Mouse (Mus musculus) MEL (cell line): ENCODE results near the gene Ncapd2.

Source experiments
- CTCF ChIP-seq, 3 experiments: IDR thresholded peaks in 2 of 3; conservative IDR thresholded peaks in 1 of 3; 2 replicates each; pipeline ENCODE4 v1.5.1; 2011 to 2012; ENCODE audit warnings: low read length in 3 of 3, low read depth in 2 of 3, mild to moderate bottlenecking in 2 of 3, improper control_type of control experiment in 1 of 3, inconsistent platforms in 1 of 3, mixed read lengths in 1 of 3, moderate library complexity in 1 of 3; ENCODE audit not compliant: control insufficient read depth in 1 of 3, insufficient read depth in 1 of 3, poor library complexity in 1 of 3, severe bottlenecking in 1 of 3
- GATA1 ChIP-seq: IDR thresholded peaks from 2 replicates; pipeline ENCODE4 v1.6.1; 2011; ENCODE audit warnings: low read depth, low read length, improper control_type of control experiment
- MAX ChIP-seq: IDR thresholded peaks from 2 replicates; pipeline ENCODE4 v1.6.1; 2011; ENCODE audit warnings: low read length, improper control_type of control experiment
- MAZ ChIP-seq: IDR thresholded peaks from 2 replicates; pipeline ENCODE4 v1.6.1; 2012; ENCODE audit warnings: low read depth, mild to moderate bottlenecking, inconsistent platforms, low read length, improper control_type of control experiment
- MXI1 ChIP-seq: IDR thresholded peaks from 2 replicates; pipeline ENCODE4 v1.6.1; 2011; ENCODE audit warnings: mild to moderate bottlenecking, low read depth, low read length, improper control_type of control experiment
- MYC ChIP-seq: IDR thresholded peaks from 2 replicates; pipeline ENCODE4 v1.6.1; 2011; ENCODE audit warnings: low read depth, mild to moderate bottlenecking, low read length, improper control_type of control experiment, moderate library complexity
- POLR2A ChIP-seq, 2 experiments: IDR thresholded peaks; 2 replicates each; pipeline ENCODE4 v1.6.1; 2011 to 2012; ENCODE audit warnings: low read length in 2 of 2, mild to moderate bottlenecking in 2 of 2, control low read depth in 1 of 2, improper control_type of control experiment in 1 of 2, low read depth in 1 of 2, moderate library complexity in 1 of 2; ENCODE audit not compliant: control insufficient read depth in 1 of 2, insufficient read depth in 1 of 2, poor library complexity in 1 of 2
- POLR2AphosphoS2 ChIP-seq: IDR thresholded peaks from 2 replicates; pipeline ENCODE4 v1.6.1; 2011; ENCODE audit warnings: low read length, improper control_type of control experiment
- SIN3A ChIP-seq: IDR thresholded peaks from 2 replicates; pipeline ENCODE4 v1.6.1; 2012; ENCODE audit warnings: low read length, improper control_type of control experiment, inconsistent platforms
- TBP ChIP-seq: IDR thresholded peaks from 2 replicates; pipeline ENCODE4 v1.8.0; 2011; ENCODE audit warnings: low read depth, low read length, improper control_type of control experiment

GRCm38 (mm10) chr6:125192841-125193240 lies 1.3 kb upstream of the Ncapd2 start:
- no peak for TF ChIP-seq MAZ
- no peak for TF ChIP-seq MXI1
- TF ChIP-seq CTCF (IDR thresholded peaks at IDR 0.05 in 2 of 3, conservative IDR thresholded peaks at IDR 0.05 in 1 of 3; ENCODE audit: control insufficient read depth in 1 of 3, insufficient read depth in 1 of 3, low read depth in 2 of 3, low read length in 3 of 3, poor library complexity in 1 of 3, severe bottlenecking in 1 of 3) = no peak
- TF ChIP-seq POLR2A (IDR thresholded peaks at IDR 0.05; ENCODE audit: control insufficient read depth in 1 of 2, insufficient read depth in 1 of 2, low read depth in 1 of 2, low read length in 2 of 2, poor library complexity in 1 of 2) = no peak
- no peak for TF ChIP-seq MAX
- no peak for TF ChIP-seq GATA1
- no peak for TF ChIP-seq MYC
- TF ChIP-seq SIN3A = no peak
- no peak for TF ChIP-seq POLR2AphosphoS2
- TF ChIP-seq TBP = no peak
